Mouse (Mus musculus) ES-Bruce4 (cell line): ENCODE data around the gene Ikzf4. TPM values are rescaled to one million over a fixed set of nuclear protein-coding genes. Genes with fewer than 3 reads are reported as not detected.

Source experiments
- H3K27ac ChIP-seq: 2 replicates; pipeline ENCODE4 v1.5.1; 2012; ENCODE audit warnings: low read length, inconsistent platforms; ENCODE audit not compliant: insufficient read depth
- H3K27me3 ChIP-seq: 2 replicates; pipeline ENCODE4 v1.6.1; 2012; ENCODE audit warnings: mild to moderate bottlenecking, low read length, inconsistent platforms; ENCODE audit not compliant: control insufficient read depth, poor library complexity, insufficient read depth, severe bottlenecking
- H3K36me3 ChIP-seq: 2 replicates; pipeline ENCODE4 v1.6.1; 2012; ENCODE audit warnings: inconsistent platforms, mild to moderate bottlenecking, low read length, moderate library complexity; ENCODE audit not compliant: control insufficient read depth, poor library complexity, insufficient read depth, severe bottlenecking
- H3K4me1 ChIP-seq: one replicate; pipeline ENCODE4 v1.8.1; 2011; ENCODE audit warnings: low read length; ENCODE audit not compliant: control insufficient read depth, insufficient read depth
- H3K4me3 ChIP-seq: 2 replicates; pipeline ENCODE4 v1.5.1; 2011; ENCODE audit warnings: low read depth, mild to moderate bottlenecking, low read length
- H3K9ac ChIP-seq: 2 replicates; pipeline ENCODE4 v1.6.1; 2012; ENCODE audit warnings: low read depth, mild to moderate bottlenecking, inconsistent platforms; ENCODE audit not compliant: poor library complexity, severe bottlenecking
- H3K9me3 ChIP-seq: replicated peaks from 2 replicates; pipeline ENCODE4 v1.6.1; 2012; ENCODE audit warnings: mild to moderate bottlenecking, low read length, inconsistent platforms; ENCODE audit not compliant: control insufficient read depth, poor library complexity, insufficient read depth, severe bottlenecking
- CTCF ChIP-seq: IDR thresholded peaks from one replicate; pipeline ENCODE4 v1.8.1; 2011; ENCODE audit warnings: low read depth, low read length
- EP300 ChIP-seq: IDR thresholded peaks from 2 replicates; pipeline ENCODE4 v1.6.1; 2011; ENCODE audit warnings: low read depth, low read length; ENCODE audit not compliant: insufficient read depth
- POLR2A ChIP-seq: IDR thresholded peaks from one replicate; pipeline ENCODE4 v1.8.1; 2011; ENCODE audit warnings: low read length; ENCODE audit not compliant: insufficient read depth
- polyA plus RNA-seq: library from polyadenylated mRNA; stranded (reverse); fragments of >200 nt; gene quantifications from 2 replicates; pipeline ENCODE4 v1.2.4, GENCODE M21; 2011; ENCODE audit warnings: low read depth; ENCODE audit not compliant: missing spikeins, insufficient read depth, insufficient read length

The Ikzf4 gene
- polyA plus RNA-seq, 1 experiment: 9.8 TPM

GRCm38 (mm10) chr10:128590193-128590690 is 55.5 kb downstream of the Ikzf4 start:
- H3K36me3 ChIP-seq: no peaks in the 10 kb centered on the region
- no peaks in the 10 kb centered on the region for H3K9me3 ChIP-seq
- peak overlapping the region; percentile 91 for H3K4me3 ChIP-seq
- peaks cover 6% of the 10 kb centered on the region for H3K4me1 ChIP-seq
- TF ChIP-seq EP300 (no peak), POLR2A (no peak), CTCF (peak; percentile 65)
- peak overlapping the region; percentile 79 for H3K27ac ChIP-seq
- no peaks in the 10 kb centered on the region for H3K27me3 ChIP-seq
- peak overlapping the region; percentile 91 for H3K9ac ChIP-seq

GRCm38 (mm10) chr10:128589464-128590192 is 56.2 kb downstream of the Ikzf4 start, which contains the start of gene Erbb3:
Erbb3 (minus strand) TSS chr10:128589652.
- no peaks in the 10 kb centered on the region for H3K27me3 ChIP-seq
- H3K36me3 ChIP-seq: no peaks in the 10 kb centered on the region
- TF ChIP-seq POLR2A (no peak), EP300 (0 out of 2 replicates have a peak, but pooled peaks have one; percentile 56)
- H3K9me3 ChIP-seq: no peaks in the 10 kb centered on the region
- peak within 1 kb of the TSS; percentile 91 for H3K9ac ChIP-seq
- peaks cover 6% of the 10 kb centered on the region for H3K4me1 ChIP-seq
- peak within 1 kb of the TSS; percentile 79 for H3K27ac ChIP-seq
- peak within 1 kb of the TSS; percentile 91 for H3K4me3 ChIP-seq

- TF ChIP-seq POLR2A: no peak
- TF ChIP-seq EP300: no peak
- TF ChIP-seq CTCF: no peak
- Histone ChIP-seq H3K27me3 (no peaks in the 10 kb centered on the region), H3K27ac (peak overlapping the region; percentile 66), H3K9ac (peak overlapping the region; percentile 91), H3K4me1 (peaks cover 6% of the 10 kb centered on the region), H3K36me3 (no peaks in the 10 kb centered on the region), H3K4me3 (peak overlapping the region; percentile 91), H3K9me3 (no peaks in the 10 kb centered on the region)
Observed at GRCm38 (mm10) chr10:128588775-128589463, 56.9 kb downstream of the Ikzf4 start.

- H3K9ac ChIP-seq: peak overlapping the region; percentile 91; the same call in 1 of the 2 replicates
- H3K9me3 ChIP-seq: no peaks in the 10 kb centered on the region
Observed at GRCm38 (mm10) chr10:128588136-128588535, 57.7 kb downstream of the Ikzf4 start.

GRCm38 (mm10) chr10:128587697-128588096 is 58.1 kb downstream of the Ikzf4 start:
- Histone ChIP-seq H3K4me3 (peak overlapping the region; percentile 3; the same call in 1 of the 2 replicates), H3K4me1 (peaks cover 6% of the 10 kb centered on the region), H3K27ac (peak overlapping the region; percentile 76), H3K9me3 (no peaks in the 10 kb centered on the region), H3K27me3 (no peaks in the 10 kb centered on the region), H3K9ac (no peak overlapping the region), H3K36me3 (no peaks in the 10 kb centered on the region)
- no peak for TF ChIP-seq POLR2A
- TF ChIP-seq CTCF: no peak
- TF ChIP-seq EP300: no peak

More at GRCm38 (mm10) chr10:128588136-128588535, 57.7 kb downstream of the Ikzf4 start:
- Histone ChIP-seq H3K27me3 (no peaks in the 10 kb centered on the region), H3K4me1 (peaks cover 6% of the 10 kb centered on the region), H3K27ac (0 out of 2 replicates have a peak overlapping the region, but pooled peaks have one; percentile 10), H3K4me3 (peak overlapping the region; percentile 11; the same call in 1 of the 2 replicates), H3K36me3 (no peaks in the 10 kb centered on the region)
- TF ChIP-seq EP300: 0 out of 2 replicates have a peak, but pooled peaks have one; percentile 31
- no peak for TF ChIP-seq POLR2A
- TF ChIP-seq CTCF: no peak
